Mouse (Mus musculus): ENCODE results near the gene Acacb.

Acacb gene

GRCm38 (mm10) chr5:114146028-114146888 lies at the start of gene Acacb:
Acacb (plus strand) TSS chr5:114146535.
- no peak for DNase-seq (ENCODE audit: extremely low read depth, insufficient read length, low spot score)

- DNase-seq (ENCODE audit: extremely low read depth, insufficient read length, low spot score), result peak; percentile 86
Observed at GRCm38 (mm10) chr5:114099709-114100389, 46.5 kb upstream of the Acacb start.

GRCm38 (mm10) chr5:114100390-114101099 lies 45.8 kb upstream of the Acacb start:
- DNase-seq (ENCODE audit: extremely low read depth, insufficient read length, low spot score), result no peak

DNA sequence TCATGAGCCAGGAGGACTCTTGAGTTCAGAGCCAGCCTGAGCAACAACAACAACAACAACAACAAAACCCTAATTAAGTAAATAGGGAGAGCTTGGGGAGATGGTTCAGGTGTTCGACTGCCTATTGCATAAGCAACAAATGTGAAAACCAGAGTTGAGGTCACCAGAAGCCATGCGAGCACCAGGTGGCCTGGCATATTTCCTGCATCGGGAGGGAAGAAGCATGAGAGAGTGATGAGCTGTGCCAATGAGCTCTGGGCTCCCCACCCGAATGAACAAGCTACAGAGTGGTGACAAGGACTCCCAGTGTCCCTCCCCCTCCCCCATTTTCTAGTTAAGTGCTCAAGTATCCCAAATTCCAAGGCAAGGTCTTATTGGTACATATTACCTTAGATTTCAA lies 44.5 kb upstream of the Acacb start:
- no peak for DNase-seq (ENCODE audit: extremely low read depth, insufficient read length, low spot score)

DNA sequence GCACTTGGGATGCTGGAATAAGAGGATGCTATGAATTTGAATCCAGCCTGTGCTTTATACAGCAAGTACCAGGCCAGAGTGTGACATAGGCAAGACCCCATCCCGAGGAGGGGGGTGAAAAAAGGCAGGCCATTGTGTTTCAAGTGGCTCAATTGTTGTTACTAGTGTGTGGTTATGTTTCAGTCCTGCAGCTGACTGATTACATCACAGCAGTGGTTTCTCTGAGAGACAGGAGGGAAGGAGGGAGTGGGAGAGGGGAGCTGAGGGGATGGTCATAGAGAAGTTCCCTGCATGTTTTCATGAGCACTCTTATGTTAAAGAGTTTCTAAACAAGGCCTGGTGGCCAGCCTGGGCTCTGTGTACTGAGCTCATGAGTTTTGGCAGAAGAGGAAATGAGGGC lies 43.5 kb upstream of the Acacb start:
- no peak for DNase-seq (ENCODE audit: extremely low read depth, insufficient read length, low spot score)

- DNase-seq (ENCODE audit: extremely low read depth, insufficient read length, low spot score), result no peak
Observed at GRCm38 (mm10) chr5:114106391-114106935, 39.9 kb upstream of the Acacb start.

GRCm38 (mm10) chr5:114113334-114113733 lies 33.0 kb upstream of the Acacb start:
- DNase-seq (ENCODE audit: extremely low read depth, insufficient read length, low spot score), result no peak

DNA sequence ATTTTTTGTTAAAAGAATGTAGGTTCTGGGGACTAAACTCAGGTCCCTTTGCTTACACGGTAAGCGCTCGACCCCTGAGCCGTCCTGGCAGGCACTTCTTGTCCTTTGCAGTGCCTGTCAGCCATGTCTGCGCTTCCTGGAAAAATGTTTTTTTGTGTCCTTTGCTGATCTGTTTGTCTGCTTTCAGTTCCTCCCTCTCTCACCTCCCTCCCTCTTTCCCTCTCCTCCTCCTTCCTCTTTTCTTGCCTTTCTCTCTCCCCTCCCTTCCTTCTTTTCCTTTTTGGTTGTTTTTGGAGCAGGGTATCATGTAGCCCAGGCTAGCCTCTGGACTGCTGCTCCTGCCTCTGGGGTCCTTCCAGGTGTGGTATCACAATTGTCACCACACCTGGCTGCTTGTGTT lies 31.3 kb upstream of the Acacb start:
- no peak for DNase-seq (ENCODE audit: extremely low read depth, insufficient read length, low spot score)

DNA sequence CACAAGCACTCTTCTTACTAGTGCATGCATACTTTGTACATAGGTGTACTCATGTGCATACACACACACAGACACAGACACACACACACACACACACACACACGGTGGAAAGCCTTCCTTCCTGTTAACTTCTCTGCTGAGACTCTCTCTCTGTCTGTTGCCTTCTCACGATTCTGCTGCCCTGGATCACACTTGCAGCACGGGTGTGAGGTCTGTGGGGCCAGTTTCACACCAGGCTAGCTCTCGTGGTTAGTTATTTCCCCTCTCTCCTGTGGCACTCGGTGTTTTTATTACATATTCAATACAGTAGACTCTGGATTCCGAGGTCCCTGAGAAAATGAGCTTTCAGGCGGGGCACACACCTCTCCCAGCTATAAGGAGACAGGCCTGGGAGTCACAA lies 29.7 kb upstream of the Acacb start:
- no peak for DNase-seq (ENCODE audit: extremely low read depth, insufficient read length, low spot score)

- DNase-seq (ENCODE audit: extremely low read depth, insufficient read length, low spot score), result no peak
Observed at GRCm38 (mm10) chr5:114119806-114120205, 26.5 kb upstream of the Acacb start.

DNA sequence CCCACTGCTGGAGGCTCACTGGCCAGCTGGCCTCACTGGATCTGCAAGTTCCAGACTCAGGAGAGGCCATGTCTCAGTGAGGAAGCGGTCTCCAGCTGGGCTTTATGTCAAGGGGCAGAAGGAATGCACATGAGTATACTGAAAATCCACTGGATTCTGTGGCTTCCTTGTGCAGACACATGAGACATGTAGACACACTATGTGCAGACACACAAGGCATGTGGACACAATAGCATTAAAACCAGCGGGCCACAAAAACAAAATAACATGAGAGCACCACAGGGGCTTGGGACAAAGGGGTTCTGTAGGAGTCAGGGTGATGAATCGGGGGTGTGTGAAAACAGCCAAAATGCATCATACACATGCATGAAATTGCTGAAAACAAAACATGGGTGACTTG lies 20.3 kb upstream of the Acacb start:
- DNase-seq (ENCODE audit: extremely low read depth, insufficient read length, low spot score), result no peak

GRCm38 (mm10) chr5:114126499-114127244 lies 19.7 kb upstream of the Acacb start:
- no peak for DNase-seq (ENCODE audit: extremely low read depth, insufficient read length, low spot score)

GRCm38 (mm10) chr5:114127374-114128349 lies 18.7 kb upstream of the Acacb start, which contains the start of gene Alkbh2:
Alkbh2 (minus strand) TSS chr5:114128218.
- DNase-seq (ENCODE audit: extremely low read depth, insufficient read length, low spot score), result peak; percentile 79

DNA sequence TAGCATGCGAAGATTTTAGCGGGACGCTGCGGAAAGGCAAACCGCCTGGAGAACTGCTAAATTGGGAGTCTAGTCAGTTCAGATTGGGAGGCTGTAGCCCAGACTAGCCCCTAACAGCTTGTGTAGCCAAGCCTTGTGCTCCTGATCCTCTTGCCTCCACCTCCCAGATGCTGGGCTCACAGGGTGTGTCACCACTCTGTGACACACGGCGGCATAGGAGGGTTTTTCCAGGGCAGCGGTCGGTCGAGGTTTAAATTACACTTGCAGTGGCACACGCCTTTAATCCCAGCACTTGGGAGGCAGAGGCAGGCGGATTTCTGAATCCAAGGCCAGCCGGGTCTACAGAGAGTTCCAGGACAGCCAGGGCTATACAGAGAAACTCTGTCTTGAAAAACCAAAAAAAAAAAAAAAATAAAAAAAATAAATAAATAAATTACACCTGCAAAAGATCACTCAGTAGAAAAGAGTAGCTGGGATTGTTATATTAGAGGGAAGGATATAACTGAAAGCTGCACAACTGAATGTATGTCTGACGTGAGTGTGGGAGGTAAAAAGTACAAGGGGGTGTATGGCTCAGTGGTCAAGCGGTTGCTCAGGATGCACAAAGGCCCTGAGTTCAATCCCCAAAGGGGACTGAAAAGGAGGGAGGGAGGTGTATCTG lies 16.7 kb upstream of the Acacb start:
- no peak for DNase-seq (ENCODE audit: extremely low read depth, insufficient read length, low spot score)

DNA sequence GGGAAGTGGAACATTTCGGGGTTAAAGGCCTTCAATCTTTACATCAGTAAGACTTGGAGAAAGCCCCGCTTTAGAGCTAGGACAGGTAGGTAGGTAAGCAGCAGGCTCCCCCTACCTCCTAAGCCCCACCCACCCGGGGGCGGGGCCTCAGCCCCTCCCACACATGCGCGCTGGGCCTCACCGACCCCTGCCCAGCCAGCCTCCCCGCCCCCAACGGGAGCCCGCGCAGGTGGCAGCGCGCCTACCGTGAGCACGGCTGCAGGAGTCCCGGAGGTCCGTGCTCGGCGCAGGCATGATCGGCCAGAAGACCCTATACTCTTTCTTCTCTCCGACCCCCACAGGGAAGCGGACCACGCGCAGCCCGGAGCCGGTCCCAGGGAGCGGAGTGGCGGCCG lies 16.1 kb upstream of the Acacb start, which contains the start of gene Ung:
Ung (plus strand) TSS at position 176 of the 395 bp plus-strand sequence.
- no peak for DNase-seq (ENCODE audit: extremely low read depth, insufficient read length, low spot score)

GRCm38 (mm10) chr5:114130698-114131520 lies 15.4 kb upstream of the Acacb start:
- DNase-seq (ENCODE audit: extremely low read depth, insufficient read length, low spot score), result peak; percentile 89

DNA sequence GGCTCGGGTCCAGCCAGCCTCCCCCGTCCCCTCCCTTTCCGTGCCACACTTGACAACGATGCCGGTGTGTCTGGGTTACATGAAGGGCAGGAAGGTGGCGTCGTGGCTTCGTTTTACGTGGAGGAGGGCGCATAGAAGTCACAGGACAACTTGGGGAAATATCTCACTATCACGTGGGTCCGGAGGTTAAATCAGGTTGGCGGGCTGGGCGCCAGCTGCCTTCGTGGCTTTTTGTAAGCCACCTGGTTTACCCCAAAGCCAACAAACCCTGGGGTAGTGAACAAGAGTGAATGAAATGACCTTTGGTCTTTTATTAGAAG lies 14.9 kb upstream of the Acacb start:
- DNase-seq (ENCODE audit: extremely low read depth, insufficient read length, low spot score), result no peak

DNA sequence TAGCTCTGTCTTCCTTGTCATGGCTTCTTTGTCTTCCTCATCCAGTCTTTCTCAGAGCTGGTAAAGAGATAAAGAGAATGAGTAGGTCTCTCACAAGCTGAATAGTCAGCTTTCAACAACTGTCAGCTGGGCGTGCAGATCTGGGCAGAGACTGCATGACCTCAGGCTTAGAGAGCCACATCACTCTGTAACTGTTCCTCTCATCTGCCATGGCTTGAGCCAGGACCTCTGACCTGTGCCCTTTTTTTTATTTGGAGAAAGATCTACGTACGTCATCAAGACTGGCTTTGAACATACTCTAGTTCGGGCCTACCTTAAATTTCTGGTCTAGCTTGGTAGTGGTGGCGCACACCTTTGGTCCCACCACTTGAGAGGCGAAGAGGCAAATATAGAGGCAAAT lies 13.5 kb upstream of the Acacb start:
- no peak for DNase-seq (ENCODE audit: extremely low read depth, insufficient read length, low spot score)
